Mouse (Mus musculus): ENCODE measurements around the gene Msgn1.

Gene Msgn1

GRCm38 (mm10) chr12:11198551-11198950 lies 10.2 kb downstream of the Msgn1 start:
- no peak for DNase-seq (ENCODE audit: low spot score in 2 of 2)

- DNase-seq (ENCODE audit: low spot score in 2 of 2): no peak
Measured at GRCm38 (mm10) chr12:11198026-11198425, 10.7 kb downstream of the Msgn1 start.

GRCm38 (mm10) chr12:11196830-11197229 lies 11.9 kb downstream of the Msgn1 start:
- DNase-seq (ENCODE audit: low spot score in 2 of 2): no peak

- DNase-seq (ENCODE audit: low spot score in 2 of 2): peak; percentile 61 to 74
Measured at GRCm38 (mm10) chr12:11196142-11196597, 12.6 kb downstream of the Msgn1 start.

GRCm38 (mm10) chr12:11195031-11195430 lies 13.7 kb downstream of the Msgn1 start:
- DNase-seq (ENCODE audit: low spot score in 2 of 2): no peak

- peak; percentile 91 to 94 for DNase-seq (ENCODE audit: low spot score in 2 of 2)
Measured at GRCm38 (mm10) chr12:11178486-11179154, 30.2 kb downstream of the Msgn1 start.

- DNase-seq (ENCODE audit: low spot score in 2 of 2): no peak
Measured at GRCm38 (mm10) chr12:11177408-11178394, 31.1 kb downstream of the Msgn1 start.

- DNase-seq (ENCODE audit: low spot score in 2 of 2): no peak
Measured at GRCm38 (mm10) chr12:11158670-11159069, 50.1 kb downstream of the Msgn1 start.

Data from right cerebral cortex, postnatal 10 days (tissue).